In genomic region chr11:69066163-69066861, GRCm38 (mm10) we compare ENCODE assay signal across 8 mouse cellular contexts. TPM values are rescaled to one million over a fixed set of nuclear protein-coding genes. Genes with fewer than 3 reads are reported as not detected.
DNase-seq lines count a peak whose midpoint lies in the region; ATAC-seq and TF ChIP-seq lines count a peak whose summit lies in the region.

No protein-coding gene starts in this region.

- no peaks in the 10 kb centered on the region for H3K27me3 ChIP-seq in small intestine, adult 2 months (ENCODE audit: control insufficient read depth, insufficient read depth, low read length)

- H3K36me3 ChIP-seq in macrophage (ENCODE audit: inconsistent target) = no peaks in the 10 kb centered on the region
- no peaks in the 10 kb centered on the region for H3K36me3 ChIP-seq in small intestine, adult 2 months (ENCODE audit: control insufficient read depth, insufficient read depth, low read length)

- no peak for TF ChIP-seq POLR2A in small intestine, adult 2 months (IDR thresholded peaks at IDR 0.05; ENCODE audit: low read depth, low read length)

- H3K4me3 ChIP-seq in macrophage (ENCODE audit: inconsistent target) = peak overlapping the region; percentile 8; the same call in 1 of the 2 replicates
- peak overlapping the region; percentile 53 for H3K4me3 ChIP-seq in small intestine, adult 2 months (ENCODE audit: low read depth, low read length)

- peak; percentile 44 for ATAC-seq in granulocyte monocyte progenitor cell, adult 5-6 weeks (replicated peaks; ENCODE audit: poor library complexity, severe bottlenecking)

- 7% methylated on average over 23 of the region's 29 CpGs for WGBS in macrophage (ENCODE audit: missing documents)
- WGBS in small intestine, adult 2 months = 4% methylated on average over 29 of the region's 29 CpGs

- TF ChIP-seq CTCF in small intestine, adult 2 months (IDR thresholded peaks at IDR 0.05; ENCODE audit: extremely low read depth, insufficient read length, insufficient replicate concordance, low read depth, low read length) = no peak

- H3K4me1 ChIP-seq in small intestine, adult 2 months (ENCODE audit: control insufficient read depth, insufficient read depth, insufficient read length, low read length) = peaks cover 12% of the 10 kb centered on the region; the same call in 1 of the 2 replicates

- DNase-seq in adrenal gland, adult (ENCODE audit: inconsistent age in 2 of 2, low spot score in 1 of 2) = peak; percentile 78 to 80
- DNase-seq in adrenal gland, adult 8-10 months = no peak
- DNase-seq in 416B (ENCODE audit: low read depth) = peak; percentile 88
- DNase-seq in cerebellum, postnatal 14 days = peak; percentile 70 to 74
- DNase-seq in kidney, postnatal 25 days = peak; percentile 25 to 78

- peaks cover 7% of the 10 kb centered on the region; the same call in 1 of the 2 replicates for H3K79me2 ChIP-seq in macrophage (ENCODE audit: inconsistent target)

- H3K27ac ChIP-seq in macrophage = no peak overlapping the region
- no peak overlapping the region for H3K27ac ChIP-seq in small intestine, adult 2 months (ENCODE audit: insufficient read depth, low read depth, low read length)

RNA-seq across cellular contexts. Expression of gene Tmem107, which starts 4.3 kb away (rescaled TPM):
- total RNA-seq in adrenal gland, adult 8-10 months (2022) = 10 to 100 TPM; 13.1 to 28.3 (median 19.4) TPM
- total RNA-seq in granulocyte monocyte progenitor cell, adult 5-6 weeks (2014; fragmentation: Nextera tagmentation) = 15.1 and 48.9 TPM in 2 replicates
- 10.4 and 24.9 TPM in 2 replicates for total RNA-seq in granulocyte monocyte progenitor cell, adult 5-6 weeks (2017)
- total RNA-seq in macrophage (2018; cell fraction: chromatin; rRNA removed) = 1 to 10 TPM in 7 of 26 experiments, under 1 TPM in 1, not detected in 18; 0.79 to 3.1 (median 1.5) TPM
- 1 to 10 TPM; 1.9 to 5.8 (median 3.9) TPM for total RNA-seq in macrophage (2018; cell fraction: cytosol; rRNA removed)
- total RNA-seq in macrophage (2018; cell fraction: nucleus; rRNA removed) = 1 to 10 TPM in 18 of 26 experiments, under 1 TPM in 1, not detected in 7; 0.86 to 6.4 (median 2.7) TPM
- 4.1 to 7.3 TPM (median 4.2 TPM) in 3 replicates for polyA plus RNA-seq in macrophage (2018)
- polyA plus RNA-seq in small intestine, adult 2 months (2012; rRNA removed) = 11.8 and 12.8 TPM in 2 replicates

RNA-seq across cellular contexts. Expression of gene Borcs6, which starts 6.8 kb away (rescaled TPM):
- total RNA-seq in adrenal gland, adult 8-10 months (2022) = 10 to 100 TPM; 29.8 to 33.9 (median 31.5) TPM
- total RNA-seq in granulocyte monocyte progenitor cell, adult 5-6 weeks (2014; fragmentation: Nextera tagmentation) = 2.0 and 11.4 TPM in 2 replicates
- 9.4 TPM in 2 replicates for total RNA-seq in granulocyte monocyte progenitor cell, adult 5-6 weeks (2017)
- 10 to 100 TPM in 17 of 26 experiments, 1 to 10 TPM in 9; 3.6 to 22.4 (median 12.0) TPM for total RNA-seq in macrophage (2018; cell fraction: chromatin; rRNA removed)
- 10 to 100 TPM; 21.1 to 43.6 (median 31.0) TPM for total RNA-seq in macrophage (2018; cell fraction: cytosol; rRNA removed)
- 10 to 100 TPM; 13.9 to 44.9 (median 28.3) TPM for total RNA-seq in macrophage (2018; cell fraction: nucleus; rRNA removed)
- 11.7 to 37.1 TPM (median 15.6 TPM) in 3 replicates for polyA plus RNA-seq in macrophage (2018)
- 13.2 and 28.5 TPM in 2 replicates for polyA plus RNA-seq in small intestine, adult 2 months (2012; rRNA removed)

RNA-seq across cellular contexts. Expression of gene Aurkb, which starts 20.9 kb away (rescaled TPM):
- 1 to 10 TPM; 1.7 to 2.9 (median 2.3) TPM for total RNA-seq in adrenal gland, adult 8-10 months (2022)
- 80.2 and 105 TPM in 2 replicates for total RNA-seq in granulocyte monocyte progenitor cell, adult 5-6 weeks (2014; fragmentation: Nextera tagmentation)
- total RNA-seq in granulocyte monocyte progenitor cell, adult 5-6 weeks (2017) = 102 and 122 TPM in 2 replicates
- 10 to 100 TPM in 7 of 26 experiments, 1 to 10 TPM in 15, under 1 TPM in 2, not detected in 2; 0.53 to 31.9 (median 6.0) TPM for total RNA-seq in macrophage (2018; cell fraction: chromatin; rRNA removed)
- 1 to 10 TPM; 1.8 to 7.3 (median 4.3) TPM for total RNA-seq in macrophage (2018; cell fraction: cytosol; rRNA removed)
- total RNA-seq in macrophage (2018; cell fraction: nucleus; rRNA removed) = 10 to 100 TPM in 3 of 26 experiments, 1 to 10 TPM in 21, under 1 TPM in 1, not detected in 1; 0.69 to 20.2 (median 3.6) TPM
- 4.2 to 8.5 TPM (median 7.3 TPM) in 3 replicates for polyA plus RNA-seq in macrophage (2018)
- 15.5 and 30.8 TPM in 2 replicates for polyA plus RNA-seq in small intestine, adult 2 months (2012; rRNA removed)

RNA-seq across cellular contexts. Expression of gene Vamp2, which starts 22.0 kb away (rescaled TPM):
- 100 to 1,000 TPM; 118 to 221 (median 178) TPM for total RNA-seq in adrenal gland, adult 8-10 months (2022)
- 59.2 and 63.1 TPM in 2 replicates for total RNA-seq in granulocyte monocyte progenitor cell, adult 5-6 weeks (2014; fragmentation: Nextera tagmentation)
- 7.2 and 8.6 TPM in 2 replicates for total RNA-seq in granulocyte monocyte progenitor cell, adult 5-6 weeks (2017)
- total RNA-seq in macrophage (2018; cell fraction: chromatin; rRNA removed) = 100 to 1,000 TPM in 20 of 26 experiments, 10 to 100 TPM in 6; 79.4 to 259 (median 167) TPM
- 10 to 100 TPM; 20.1 to 40.4 (median 26.4) TPM for total RNA-seq in macrophage (2018; cell fraction: cytosol; rRNA removed)
- 100 to 1,000 TPM in 24 of 26 experiments, 10 to 100 TPM in 2; 83.9 to 283 (median 140) TPM for total RNA-seq in macrophage (2018; cell fraction: nucleus; rRNA removed)
- polyA plus RNA-seq in macrophage (2018) = 23.6 to 47.7 TPM (median 36.7 TPM) in 3 replicates
- 33.5 and 84.4 TPM in 2 replicates for polyA plus RNA-seq in small intestine, adult 2 months (2012; rRNA removed)

RNA-seq across cellular contexts. Expression of gene Per1, which starts 28.7 kb away (rescaled TPM):
- 100 to 1,000 TPM in 1 of 4 experiments, 10 to 100 TPM in 3; 30.0 to 119 (median 51.6) TPM for total RNA-seq in adrenal gland, adult 8-10 months (2022)
- 10.3 and 11.7 TPM in 2 replicates for total RNA-seq in granulocyte monocyte progenitor cell, adult 5-6 weeks (2014; fragmentation: Nextera tagmentation)
- 9.4 and 9.8 TPM in 2 replicates for total RNA-seq in granulocyte monocyte progenitor cell, adult 5-6 weeks (2017)
- total RNA-seq in macrophage (2018; cell fraction: chromatin; rRNA removed) = 100 to 1,000 TPM in 3 of 26 experiments, 10 to 100 TPM in 20, 1 to 10 TPM in 3; 2.1 to 182 (median 41.9) TPM
- 10 to 100 TPM in 18 of 26 experiments, 1 to 10 TPM in 8; 1.2 to 30.8 (median 12.4) TPM for total RNA-seq in macrophage (2018; cell fraction: cytosol; rRNA removed)
- total RNA-seq in macrophage (2018; cell fraction: nucleus; rRNA removed) = 100 to 1,000 TPM in 2 of 26 experiments, 10 to 100 TPM in 19, 1 to 10 TPM in 5; 3.2 to 114 (median 23.5) TPM
- polyA plus RNA-seq in macrophage (2018) = 8.8 to 17.5 TPM (median 11.6 TPM) in 3 replicates
- 5.4 and 13.9 TPM in 2 replicates for polyA plus RNA-seq in small intestine, adult 2 months (2012; rRNA removed)

Comparison
In these comparisons a context has a peak if more than half of its experiments do, and no peak if none do; other contexts are left out.
1. RNA of gene Aurkb, which starts 20.9 kb away (total RNA-seq): 80.2 to 122 TPM in granulocyte monocyte progenitor cell, adult 5-6 weeks; 1.7 to 2.9 TPM in adrenal gland, adult 8-10 months; every median in the first group is over 10 times any median in the second.